Mouse (Mus musculus) monocyte, adult 5-6 weeks (primary cell): Measurements from ENCODE around the gene Eif4b. TPM values are rescaled to one million over a fixed set of nuclear protein-coding genes. Genes with fewer than 3 reads are reported as not detected.
A peak's percentile ranks its signal among the peaks of the same experiment; 100 is the strongest.
"Not testable (repeated sequence)": the region's sequence is repeated elsewhere in the genome, so short reads cannot be mapped to it uniquely, and the experiment has no call there.

Experiments
- ATAC-seq: fragments of 153-309, 156-312 bp; replicated peaks from 2 replicates; pipeline ENCODE4 v1.8.0; 2017; ENCODE audit warnings: mild to moderate bottlenecking; ENCODE audit not compliant: low TSS enrichment, insufficient number of reproducible peaks, severe bottlenecking, poor library complexity, low FRiP score
- total RNA-seq: library from RNA; stranded (forward); fragments of 200-1000, 200-491, 200-594 nt; gene quantifications from 3 replicates; pipeline ENCODE4 v1.2.3, GENCODE M21; 2017

Gene Eif4b
- total RNA-seq, 1 experiment from 2014 or later, result 251 TPM

DNA sequence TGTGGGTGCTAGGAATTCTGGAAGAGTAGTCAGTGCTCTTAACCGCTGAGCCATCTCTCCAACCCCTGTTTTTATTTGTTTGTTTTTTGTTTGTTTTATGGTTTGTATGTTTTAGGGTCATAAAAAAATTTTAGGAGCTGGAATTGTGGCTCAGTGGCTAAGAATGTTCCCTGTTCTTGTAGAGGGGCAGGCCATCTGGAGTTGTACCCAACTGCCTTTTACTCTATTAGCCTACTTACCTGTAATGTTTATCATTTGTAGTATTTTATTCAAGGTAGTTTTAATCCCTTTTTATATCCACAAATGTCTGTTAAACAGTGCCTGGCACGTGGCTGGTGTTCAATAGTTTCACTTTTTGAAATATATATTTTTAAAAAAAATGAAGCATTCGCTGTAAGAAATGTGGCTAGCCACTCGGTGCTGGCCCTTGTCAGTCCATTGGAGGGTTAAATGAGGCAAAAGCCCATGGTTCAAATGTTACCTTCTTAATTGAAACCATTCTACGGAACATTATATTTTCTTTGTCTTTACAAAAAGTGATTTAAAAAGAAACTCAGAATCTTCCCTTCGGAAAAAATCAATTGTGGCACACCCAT is 512 bp upstream of the Eif4b start:
- no peak for ATAC-seq

DNA sequence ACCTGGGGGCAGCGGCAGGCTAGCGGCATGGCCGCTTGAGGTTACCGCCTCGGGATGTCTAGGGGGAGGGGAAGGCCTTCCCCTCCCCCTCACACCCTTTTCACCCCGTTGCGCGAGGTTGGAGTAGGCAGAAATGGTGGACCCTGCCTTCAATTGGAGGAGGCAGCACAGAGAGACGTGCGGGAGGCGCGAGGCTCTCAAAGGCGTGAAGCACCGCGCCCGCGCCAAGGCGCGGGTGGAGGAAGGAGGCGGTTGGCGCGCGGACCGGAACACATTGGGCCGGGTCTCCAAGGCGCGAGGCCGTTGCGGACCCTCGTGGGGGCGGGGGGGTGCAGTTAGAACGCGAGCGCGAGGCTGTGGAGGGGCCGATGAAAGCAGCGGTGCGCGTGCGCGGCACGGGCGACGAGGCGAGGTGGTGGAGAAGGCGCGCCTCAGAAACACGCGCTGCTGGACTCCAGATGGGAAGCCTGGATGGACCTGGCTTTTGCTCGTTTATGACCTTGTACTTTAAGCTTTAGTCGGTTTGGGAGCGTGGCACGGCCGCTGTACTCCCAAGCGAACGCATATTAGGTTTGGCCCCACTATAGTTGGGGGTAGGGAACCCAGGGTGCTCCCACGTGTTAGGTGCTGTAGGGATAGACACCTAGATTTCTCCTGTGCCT is 628 bp downstream of the Eif4b start:
- ATAC-seq, result peak; percentile 19; the same call in 1 of the 2 replicates

DNA sequence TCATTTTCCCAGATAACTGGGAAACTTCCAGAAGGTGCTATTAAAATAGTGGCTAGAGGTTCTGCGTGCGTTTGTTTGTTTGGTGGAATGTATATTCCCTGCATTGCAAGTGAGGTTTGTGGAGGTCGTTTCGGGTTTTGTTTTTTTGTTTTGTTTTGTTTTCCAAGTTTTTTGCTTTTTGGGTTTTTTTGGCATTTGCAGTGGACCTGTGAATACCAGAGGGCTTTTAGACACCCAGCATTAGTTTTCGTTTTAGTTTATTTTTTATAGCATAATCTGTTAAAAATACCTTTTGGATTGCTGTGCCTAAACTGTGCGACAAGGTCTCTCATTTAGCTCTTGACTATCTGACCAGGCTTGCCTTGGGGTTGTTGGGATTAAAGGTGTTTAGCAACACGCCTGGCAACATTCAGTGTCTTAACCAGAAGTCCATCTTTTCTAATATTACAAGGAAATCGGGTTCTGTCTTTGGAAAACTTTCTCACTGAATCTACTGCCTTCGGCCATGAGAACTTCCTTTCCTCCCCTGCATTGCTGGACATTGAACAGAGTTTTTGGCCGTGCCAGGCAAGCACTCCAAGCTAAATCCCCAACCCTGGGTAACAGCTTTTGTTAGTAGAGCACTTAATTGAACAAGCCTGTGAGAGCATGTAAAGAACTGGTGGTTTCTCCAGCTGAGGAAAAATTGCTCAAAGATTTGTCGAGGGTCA is 1.5 kb downstream of the Eif4b start:
- ATAC-seq, result no peak

DNA sequence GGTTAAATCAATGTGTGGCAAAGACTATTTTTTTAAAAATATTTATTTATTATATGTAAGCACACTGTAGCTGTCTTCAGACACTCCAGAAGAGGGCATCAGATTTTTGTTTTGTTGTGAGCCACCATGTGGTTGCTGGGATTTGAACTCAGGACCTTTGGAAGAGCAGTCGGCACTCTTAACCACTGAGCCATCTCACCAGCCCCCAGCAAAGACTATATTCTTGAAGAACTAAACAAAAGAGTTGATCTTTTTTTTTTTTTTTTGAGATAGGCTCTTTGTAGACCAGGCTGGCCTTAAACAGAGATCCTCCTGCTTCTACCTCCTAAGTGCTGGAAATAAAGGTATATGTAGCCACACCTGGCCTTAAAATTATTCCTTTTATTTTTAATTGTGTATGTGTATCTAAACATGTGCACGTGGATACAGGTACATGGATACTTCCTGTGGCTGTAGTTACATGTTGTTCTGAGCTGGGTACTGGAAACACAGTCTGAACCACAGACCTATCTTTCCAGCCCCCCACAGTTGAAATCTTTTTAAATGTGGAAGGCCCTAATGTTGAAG is 3.6 kb downstream of the Eif4b start:
- no peak for ATAC-seq

DNA sequence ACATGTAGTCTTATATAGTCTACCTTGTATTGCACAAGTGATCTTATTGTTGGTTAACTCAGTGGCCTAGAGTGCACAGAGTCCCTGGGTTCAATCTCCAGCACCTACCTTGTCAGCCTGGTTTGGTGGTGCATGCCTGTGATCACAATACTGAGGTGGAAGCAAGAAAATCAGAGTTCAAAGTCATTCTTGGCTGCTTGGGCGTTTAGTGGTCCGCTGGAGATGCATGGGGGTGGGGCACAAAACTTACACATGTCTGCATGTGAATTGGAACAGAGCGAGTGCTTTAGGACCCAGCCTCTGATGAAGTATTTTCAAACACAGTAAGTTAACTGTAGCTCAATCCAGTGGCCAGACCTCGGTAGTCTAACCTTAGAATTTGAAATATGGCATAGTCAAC is 5.6 kb downstream of the Eif4b start:
- ATAC-seq, result no peak

DNA sequence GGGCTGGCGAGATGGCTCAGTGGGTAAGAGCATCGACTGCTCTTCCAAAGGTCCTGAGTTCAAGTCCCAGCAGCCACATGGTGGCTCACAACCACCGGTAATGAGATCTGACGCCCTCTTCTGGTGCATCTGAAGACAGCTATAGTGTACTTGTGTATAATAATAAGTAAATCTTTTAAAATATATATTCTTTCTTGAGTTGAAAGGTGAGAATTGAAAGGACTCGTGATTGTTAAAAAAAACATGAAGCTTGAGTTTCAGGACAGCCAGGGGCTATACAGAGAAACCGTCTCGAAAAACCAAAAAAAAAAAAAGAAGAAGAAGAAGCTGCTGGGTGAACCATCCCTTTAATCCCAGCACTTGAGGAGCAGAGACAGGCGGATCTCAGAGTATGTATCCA is 6.4 kb downstream of the Eif4b start:
- ATAC-seq, result not testable (repeated sequence)

DNA sequence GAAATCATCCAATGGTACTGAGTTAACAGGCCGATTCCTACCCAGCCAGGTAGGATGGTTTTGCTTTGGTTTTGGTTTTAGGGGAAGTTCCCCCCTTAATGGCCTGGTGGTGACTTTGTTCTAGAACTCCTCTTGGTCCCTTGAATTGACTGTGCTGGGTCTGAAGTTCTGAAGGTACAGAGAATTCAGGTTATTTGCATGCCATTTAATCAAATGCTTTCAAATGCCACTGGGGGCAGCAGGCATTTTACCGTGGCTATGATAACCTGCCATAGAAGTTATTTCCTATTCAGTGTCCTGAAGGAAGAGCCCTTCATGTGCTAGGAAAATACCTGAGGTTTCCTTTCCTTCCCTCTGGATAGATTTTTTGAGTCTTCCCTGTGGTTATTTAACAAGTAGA is 6.9 kb downstream of the Eif4b start:
- ATAC-seq, result no peak

DNA sequence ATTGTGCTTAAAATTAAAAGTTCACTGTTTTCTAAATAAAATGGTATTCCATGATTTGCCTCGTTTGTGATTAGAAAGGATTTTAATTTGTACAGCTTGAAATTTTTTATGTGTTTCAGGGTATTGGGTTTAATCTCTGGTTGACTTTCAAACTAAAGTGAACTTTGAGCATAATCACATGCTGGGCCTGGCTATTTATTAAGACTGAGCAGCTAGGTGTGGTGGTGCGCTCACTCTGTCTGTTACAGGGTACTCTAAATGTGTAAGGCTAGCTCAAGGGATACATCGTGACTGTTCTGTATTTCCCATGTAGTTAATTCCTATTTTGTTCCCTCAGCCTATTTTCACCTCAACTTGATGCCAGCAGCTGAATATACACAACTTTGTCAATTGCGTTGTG is 8.6 kb downstream of the Eif4b start:
- no peak for ATAC-seq

DNA sequence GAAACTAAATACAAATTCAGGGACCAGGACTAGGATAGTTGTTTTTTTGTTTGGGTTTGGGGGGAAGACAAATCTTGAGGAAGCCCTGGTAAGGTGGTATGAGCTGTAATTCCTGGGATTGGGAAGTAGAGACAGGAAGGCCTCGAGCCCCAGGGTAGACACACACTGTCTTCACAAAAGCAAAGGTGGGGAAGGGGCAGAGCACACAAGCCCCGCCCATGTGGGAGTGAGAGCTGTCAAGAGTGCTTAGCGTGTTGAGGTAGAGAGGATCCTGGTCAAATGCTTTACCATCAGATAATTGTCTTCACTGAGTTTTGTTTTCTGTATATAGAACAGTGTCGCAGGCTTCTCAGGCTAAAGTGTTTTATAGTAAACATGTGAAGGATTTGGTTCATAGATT is 9.5 kb downstream of the Eif4b start:
- ATAC-seq, result no peak

DNA sequence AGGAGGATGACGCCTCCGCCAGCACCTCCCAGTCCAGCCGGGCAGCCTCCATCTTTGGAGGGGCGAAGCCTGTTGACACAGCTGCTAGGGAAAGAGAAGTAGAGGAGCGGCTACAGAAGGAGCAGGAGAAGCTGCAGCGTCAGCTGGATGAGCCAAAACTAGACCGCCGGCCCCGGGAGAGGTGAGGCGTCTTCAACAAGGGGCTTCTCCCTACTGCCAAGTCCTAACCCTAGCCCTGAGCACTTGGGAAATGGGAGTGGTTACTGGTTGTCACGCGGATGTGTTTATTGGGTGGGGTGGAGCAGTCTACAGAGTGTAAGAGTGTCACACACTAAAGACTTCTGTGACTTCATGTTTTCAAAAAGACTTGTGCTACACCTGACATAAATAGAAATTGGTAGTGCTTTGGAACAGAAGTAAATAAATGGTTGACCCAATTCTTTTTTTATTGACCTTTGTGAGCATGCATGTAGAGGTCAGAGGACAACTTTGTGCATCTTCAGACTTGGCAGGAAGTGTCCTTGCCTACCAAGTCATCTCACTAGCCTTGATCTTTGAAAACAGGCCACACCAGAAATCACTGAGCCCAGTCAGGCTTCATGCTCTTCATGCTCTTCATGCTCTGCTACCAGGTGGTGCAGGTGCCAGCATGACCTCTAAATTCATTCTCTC is 16.5 kb downstream of the Eif4b start:
- no peak for ATAC-seq

DNA sequence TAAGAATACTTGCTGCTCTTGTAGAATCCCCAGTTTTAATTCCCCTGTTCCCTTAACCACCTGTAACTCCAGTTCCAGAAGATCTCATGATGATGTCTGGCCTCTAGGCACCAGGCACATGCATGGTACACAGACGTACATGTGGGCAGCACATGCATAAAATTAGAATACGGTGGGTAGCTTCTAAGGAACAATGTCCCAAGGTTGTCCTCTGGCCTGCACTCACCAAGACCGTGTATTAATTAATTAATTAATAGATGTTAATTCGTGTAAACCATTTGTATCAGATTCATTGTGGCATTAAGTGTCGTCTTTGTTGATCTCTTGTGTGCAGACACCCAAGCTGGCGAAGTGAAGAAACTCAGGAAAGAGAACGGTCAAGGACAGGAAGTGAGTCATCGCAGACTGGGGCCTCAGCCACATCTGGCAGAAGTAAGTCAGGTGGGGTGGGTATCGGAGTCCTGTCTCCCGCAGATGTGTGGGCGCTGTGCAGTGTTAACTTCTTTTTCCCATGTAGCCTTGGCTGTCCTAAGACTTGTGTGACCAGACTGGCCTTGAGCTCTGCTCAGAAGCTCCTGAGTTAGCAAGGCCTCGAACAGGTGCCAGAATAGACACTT is 17.6 kb downstream of the Eif4b start:
- peak; percentile 48; the same call in 1 of the 2 replicates for ATAC-seq

DNA sequence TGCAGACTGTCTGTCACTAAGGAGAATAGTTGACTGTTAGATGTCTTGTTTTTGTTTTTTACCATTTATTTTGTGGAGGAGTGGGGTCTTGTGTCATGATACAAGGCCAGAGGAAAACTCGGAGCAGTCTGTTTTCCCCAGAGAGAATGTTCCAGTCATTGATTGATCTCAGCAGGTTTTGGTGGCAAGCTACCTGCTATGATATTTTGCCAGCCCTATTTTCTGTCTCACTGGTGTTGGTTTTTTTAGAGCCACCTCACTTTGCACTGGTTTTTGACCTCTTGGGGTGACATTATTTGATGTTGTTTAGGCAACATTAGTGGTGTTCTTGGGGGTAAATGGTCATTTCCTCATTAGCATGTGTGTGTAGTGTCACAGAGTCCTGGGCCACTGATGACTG is 18.1 kb downstream of the Eif4b start:
- no peak for ATAC-seq

DNA sequence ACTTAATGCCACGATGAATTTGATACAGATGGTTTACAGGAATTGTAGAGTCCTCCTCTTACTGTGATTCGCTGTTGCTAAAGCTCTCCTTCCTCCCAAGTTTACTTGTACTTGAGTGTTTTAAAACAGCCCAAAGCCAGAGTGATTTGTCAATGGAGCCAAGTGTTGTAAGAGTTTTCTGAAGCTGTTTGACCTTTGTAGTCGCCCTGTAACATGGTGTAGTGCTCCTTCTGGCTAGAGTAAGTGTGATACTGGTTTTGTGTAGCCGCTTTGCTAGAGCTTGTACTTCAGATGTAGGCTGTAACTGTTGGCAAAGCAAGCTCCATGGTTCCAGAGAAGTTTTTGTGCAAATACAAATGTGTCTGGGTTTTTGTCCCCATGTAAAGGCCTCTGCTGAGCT is 18.6 kb downstream of the Eif4b start:
- ATAC-seq, result no peak

DNA sequence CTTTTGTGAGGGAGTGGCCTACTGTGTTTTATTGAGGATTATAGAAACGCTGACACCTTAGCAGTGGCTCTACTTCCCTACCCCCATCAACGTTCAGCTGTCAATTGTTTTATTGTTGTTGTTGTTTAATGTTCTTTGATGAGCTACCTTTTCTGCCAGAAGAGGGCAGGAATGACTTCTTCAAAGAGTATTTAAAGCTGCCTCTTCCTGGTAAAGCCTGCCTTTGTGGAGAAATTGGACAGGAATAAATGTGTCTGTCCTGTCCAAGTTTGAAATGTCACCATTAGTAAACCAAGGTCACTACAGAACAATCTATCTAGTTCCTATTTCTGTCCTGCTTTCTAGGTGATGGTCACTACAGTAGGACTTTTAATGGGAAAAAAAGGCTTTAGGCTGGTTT is 20.6 kb downstream of the Eif4b start:
- ATAC-seq, result no peak

DNA sequence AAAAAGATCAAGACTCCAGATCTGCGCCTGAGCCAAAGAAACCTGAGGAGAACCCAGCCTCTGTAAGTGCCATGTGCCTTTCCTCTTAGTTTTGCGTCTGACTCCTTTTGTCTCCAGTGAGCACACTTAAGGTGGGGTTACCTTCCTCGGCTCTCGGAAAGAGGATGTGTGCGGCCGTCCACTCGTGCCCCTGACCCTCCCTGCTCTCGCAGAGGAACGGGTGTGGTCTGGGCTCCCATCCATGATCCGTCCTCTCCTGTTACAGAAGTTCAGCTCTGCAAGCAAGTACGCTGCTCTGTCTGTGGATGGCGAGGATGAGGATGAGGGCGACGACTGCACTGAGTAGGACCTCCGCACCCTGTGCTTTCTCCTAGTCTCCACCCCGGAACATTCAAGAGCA is 21.4 kb downstream of the Eif4b start:
- no peak for ATAC-seq

DNA sequence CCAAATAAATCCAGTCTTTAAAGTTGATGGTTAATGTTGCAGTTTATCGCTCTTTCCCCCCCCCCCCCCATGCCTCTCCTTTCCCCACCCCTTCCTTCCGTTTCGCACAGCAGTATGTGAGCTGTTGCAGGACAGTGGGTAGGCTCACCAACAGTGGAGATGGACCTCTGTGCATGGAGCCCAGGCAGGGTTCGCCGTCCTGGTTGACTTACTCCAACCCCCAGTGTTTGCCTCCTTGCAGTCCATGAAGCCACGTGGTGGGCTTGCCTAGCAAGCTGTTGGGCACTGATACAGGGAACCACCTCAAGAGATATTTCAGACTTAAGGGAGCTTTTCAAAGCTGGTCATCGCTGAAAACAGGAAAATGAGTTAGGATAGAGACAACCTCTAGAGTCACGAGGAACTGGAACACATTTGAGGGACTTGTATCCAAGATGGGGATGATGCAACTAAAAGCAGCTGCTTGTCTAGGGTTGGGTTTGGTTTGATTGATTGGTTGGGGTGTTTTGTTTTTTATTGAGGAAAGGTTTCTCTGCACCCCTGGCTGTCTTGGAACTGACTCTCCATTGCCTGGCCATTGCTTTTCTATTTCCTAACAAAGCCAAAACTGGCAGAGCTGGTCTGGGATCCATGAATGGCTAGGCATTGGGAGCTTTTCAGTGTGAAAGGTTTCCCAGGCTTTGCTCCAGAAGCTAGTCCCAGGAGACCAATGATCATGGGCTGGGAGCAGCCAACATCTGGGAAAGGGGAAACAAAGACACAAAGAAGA is 23.8 kb downstream of the Eif4b start:
- no peak for ATAC-seq

DNA sequence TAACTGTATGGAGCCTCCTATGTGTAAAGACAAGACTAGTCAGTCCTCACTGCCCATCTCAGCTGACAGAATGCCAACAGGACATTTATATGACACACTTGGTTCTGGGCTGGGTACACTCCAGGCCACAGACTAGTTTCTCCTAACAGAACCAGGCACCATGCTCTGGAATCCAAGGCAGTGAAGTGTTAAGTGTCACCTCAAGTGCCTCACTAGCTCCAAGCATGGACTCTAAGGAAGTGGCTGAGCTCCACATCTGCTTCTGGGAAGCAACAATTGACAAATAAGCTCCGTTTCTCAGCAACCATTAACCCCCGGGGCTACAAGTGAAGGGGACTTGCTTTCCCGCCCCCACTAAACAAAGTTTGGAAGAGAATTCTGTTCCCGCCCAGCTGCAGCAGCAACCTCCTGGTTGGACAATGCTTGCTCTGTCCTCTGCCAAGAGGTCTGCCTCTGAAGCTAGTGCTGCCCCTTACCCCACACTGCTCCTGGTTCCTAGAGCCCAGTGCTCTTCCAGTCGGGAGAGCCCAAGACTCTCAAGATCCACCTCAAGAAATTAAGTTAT is 24.5 kb downstream of the Eif4b start:
- ATAC-seq, result no peak

DNA sequence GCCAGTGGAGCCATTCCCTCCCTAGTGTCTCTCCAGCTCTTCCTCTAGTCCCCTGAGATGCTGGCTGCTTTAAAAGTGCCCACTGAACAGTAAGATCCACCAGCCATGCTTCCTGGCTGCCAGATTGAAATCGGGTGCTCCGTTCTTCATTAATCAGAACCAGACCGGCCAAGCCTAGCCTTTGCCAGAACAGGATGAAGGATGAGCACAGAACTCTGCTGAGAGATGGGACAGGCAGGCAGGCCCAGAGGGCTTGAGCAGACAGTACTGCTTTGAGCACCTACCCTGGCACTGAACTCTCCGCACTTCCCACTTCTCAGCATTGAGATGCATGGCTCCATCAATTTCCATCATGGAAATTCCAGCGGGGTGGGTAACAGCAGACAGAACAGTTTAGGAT is 25.7 kb downstream of the Eif4b start:
- ATAC-seq, result no peak
